Mouse (Mus musculus) liver, embryonic 14.5 days (tissue): ENCODE results near the gene Gm281. TPM values are rescaled to one million over a fixed set of nuclear protein-coding genes. Genes with fewer than 3 reads are reported as not detected.

Source experiments
- ATAC-seq: fragments of 200-750 bp; cut with Nextera tagmentation; 2 replicates; pipeline ENCODE4 v1.8.0; 2017; ENCODE audit warnings: moderate number of reproducible peaks, mild to moderate bottlenecking, moderate library complexity; ENCODE audit not compliant: insufficient read depth
- DNase-seq, 3 experiments: peaks; one replicate each; pipeline ENCODE4 v3.0.0-alpha.2; 2012 to 2013; ENCODE audit warnings: low read depth in 3 of 3, low spot score in 3 of 3
- H3K27ac ChIP-seq: fragments of 300-500 bp; sonication (generic); 2 replicates; pipeline ENCODE4 v1.5.1; 2014; ENCODE audit warnings: moderate library complexity, mild to moderate bottlenecking, control low read depth, inconsistent platforms
- H3K27me3 ChIP-seq: fragments of 300-500 bp; sonication (generic); 2 replicates; pipeline ENCODE4 v1.6.1; 2014; ENCODE audit warnings: mild to moderate bottlenecking, low read length, moderate library complexity; ENCODE audit not compliant: control insufficient read depth, insufficient read depth
- H3K36me3 ChIP-seq: fragments of 300-500 bp; sonication (generic); replicated peaks from 2 replicates; pipeline ENCODE4 v1.6.1; 2014; ENCODE audit warnings: low read depth; ENCODE audit not compliant: control insufficient read depth, insufficient read depth
- H3K4me1 ChIP-seq, 2 experiments: fragments of 200-500 bp in 1 of 2; fragments of 300-500 bp in 1 of 2; sonication (generic) in 1 of 2; replicated peaks; 2 replicates each; pipeline ENCODE4 v1.6.1; 2012 to 2014; ENCODE audit warnings: antibody characterized with exemption in 1 of 2, inconsistent platforms in 1 of 2, low read length in 1 of 2; ENCODE audit not compliant: control insufficient read depth in 2 of 2, insufficient read depth in 2 of 2
- H3K4me2 ChIP-seq: fragments of 300-500 bp; sonication (generic); 2 replicates; pipeline ENCODE4 v1.6.1; 2014; ENCODE audit warnings: low read depth, mild to moderate bottlenecking, control low read depth, moderate library complexity
- H3K4me3 ChIP-seq, 2 experiments: fragments of 200-500 bp in 1 of 2; fragments of 300-500 bp in 1 of 2; sonication (generic) in 1 of 2; 2 replicates each; pipeline ENCODE4 v1.5.1; 2012 to 2014; ENCODE audit warnings: low read depth in 2 of 2, low read length in 2 of 2, mild to moderate bottlenecking in 2 of 2, control low read depth in 1 of 2, inconsistent platforms in 1 of 2, moderate library complexity in 1 of 2; ENCODE audit not compliant: insufficient read depth in 1 of 2
- H3K9ac ChIP-seq: fragments of 300-500 bp; sonication (generic); replicated peaks from 2 replicates; pipeline ENCODE4 v1.6.1; 2014; ENCODE audit warnings: mild to moderate bottlenecking, control low read depth, moderate library complexity
- H3K9me3 ChIP-seq: fragments of 300-500 bp; sonication (generic); 2 replicates; pipeline ENCODE4 v1.6.1; 2016; ENCODE audit warnings: low read length, mixed read lengths; ENCODE audit not compliant: control insufficient read depth
- CTCF ChIP-seq: IDR thresholded peaks from 2 replicates; pipeline ENCODE4 v1.5.1; 2016; ENCODE audit warnings: antibody characterized with exemption, low read depth, control low read depth
- EP300 ChIP-seq: IDR thresholded peaks from 2 replicates; pipeline ENCODE4 v1.6.1; 2016; ENCODE audit warnings: antibody characterized with exemption, low read depth
- WGBS: fragments of 180-500 bp; shearing (Covaris S2); extraction: QIAGEN DNeasy Blood & Tissue Kit; methylation state at CpG from one replicate; pipeline ENCODE4 v1.1.7; 2014; ENCODE audit not compliant: insufficient replicate concordance; 5-methylcytosine and 5-hydroxymethylcytosine counted together
- polyA plus RNA-seq, 2 experiments: library from polyadenylated mRNA; depleted of rRNA in 1 of 2; stranded (reverse) in 1 of 2; unstranded in 1 of 2; fragments of >200 nt; fragmentation: Nextera tagmentation in 1 of 2; extraction: Ambion mirVana in 1 of 2; gene quantifications; 2 replicates each; pipeline versions ENCODE4 v1.2.1 to v1.2.3; 2012 to 2014

The Gm281 gene
- polyA plus RNA-seq, 2 experiments: not detected

GRCm38 (mm10) chr14:13944686-13945085 lies 30.4 kb upstream of the Gm281 start:
- 70% methylated on average over 4 of the region's 4 CpGs for WGBS
- Histone ChIP-seq H3K4me3 (no peak overlapping the region), H3K4me1 (no peaks in the 10 kb centered on the region), H3K9ac (no peak overlapping the region), H3K36me3 (peaks cover 14% of the 10 kb centered on the region), H3K27me3 (no peaks in the 10 kb centered on the region), H3K9me3 (no peaks in the 10 kb centered on the region), H3K27ac (no peak overlapping the region), H3K4me2 (no peak overlapping the region)
- DNase-seq (no peak), ATAC-seq (no peak)
- TF ChIP-seq EP300 (no peak), CTCF (no peak)

- peak overlapping the region; percentile 17 to 19; a peak in 3 of 4 replicates for H3K4me3 ChIP-seq
- DNase-seq: no peak
- H3K9ac ChIP-seq: no peak overlapping the region
- H3K27me3 ChIP-seq: no peaks in the 10 kb centered on the region
- 27% methylated on average over 5 of the region's 5 CpGs for WGBS
- H3K9me3 ChIP-seq: no peaks in the 10 kb centered on the region
- no peak overlapping the region for H3K27ac ChIP-seq
- no peaks in the 10 kb centered on the region for H3K4me1 ChIP-seq
- no peaks in the 10 kb centered on the region for H3K36me3 ChIP-seq
- H3K4me2 ChIP-seq: peak overlapping the region; percentile 50
- ATAC-seq: no peak
- no peak for TF ChIP-seq CTCF
- no peak for TF ChIP-seq EP300
Observed at GRCm38 (mm10) chr14:13934052-13934371, 19.7 kb upstream of the Gm281 start.

- Histone ChIP-seq H3K9ac (no peak overlapping the region; the same call in 1 of the 2 replicates), H3K4me2 (peak overlapping the region; percentile 50), H3K9me3 (no peaks in the 10 kb centered on the region), H3K4me3 (peak overlapping the region; percentile 17 to 19), H3K27ac (no peak overlapping the region), H3K27me3 (no peaks in the 10 kb centered on the region), H3K36me3 (no peaks in the 10 kb centered on the region), H3K4me1 (no peaks in the 10 kb centered on the region)
- TF ChIP-seq EP300 (no peak), CTCF (no peak)
- DNase-seq (no peak), ATAC-seq (peak; percentile 51; the same call in 1 of the 2 replicates)
- 26% methylated on average over 31 of the region's 31 CpGs for WGBS
Observed at GRCm38 (mm10) chr14:13933290-13934051, 19.2 kb upstream of the Gm281 start.

GRCm38 (mm10) chr14:13917630-13918029 lies 3.4 kb upstream of the Gm281 start:
- H3K4me1 ChIP-seq: no peaks in the 10 kb centered on the region
- TF ChIP-seq CTCF (peak; percentile 64), EP300 (no peak)
- H3K27me3 ChIP-seq: no peaks in the 10 kb centered on the region
- H3K9ac ChIP-seq: no peak overlapping the region
- no peak overlapping the region for H3K4me2 ChIP-seq
- ATAC-seq: no peak
- H3K27ac ChIP-seq: no peak overlapping the region
- H3K9me3 ChIP-seq: no peaks in the 10 kb centered on the region
- 40% methylated on average over 3 of the region's 3 CpGs for WGBS
- H3K4me3 ChIP-seq: no peak overlapping the region
- H3K36me3 ChIP-seq: no peaks in the 10 kb centered on the region
- DNase-seq: peak; percentile 19 to 31 (median 20)

GRCm38 (mm10) chr14:13917208-13917607 lies 2.9 kb upstream of the Gm281 start:
- WGBS: 63% methylated on average over 10 of the region's 10 CpGs
- Histone ChIP-seq H3K36me3 (no peaks in the 10 kb centered on the region), H3K27me3 (no peaks in the 10 kb centered on the region), H3K9ac (no peak overlapping the region), H3K9me3 (no peaks in the 10 kb centered on the region), H3K4me2 (no peak overlapping the region), H3K4me1 (no peaks in the 10 kb centered on the region), H3K27ac (no peak overlapping the region), H3K4me3 (no peak overlapping the region)
- ATAC-seq: no peak
- DNase-seq: no peak
- TF ChIP-seq EP300 (no peak), CTCF (no peak)
